Mouse (Mus musculus): ENCODE measurements around the gene Pam.
"Not testable (repeated sequence)": the region's sequence is repeated elsewhere in the genome, so short reads cannot be mapped to it uniquely, and the experiment has no call there.

The Pam gene

GRCm38 (mm10) chr1:98029025-98029424 is 66.4 kb downstream of the Pam start:
- DNase-seq: no peak

- DNase-seq: no peak
These were observed 67.0 kb downstream of the Pam start for GRCm38 (mm10) chr1:98028468-98028867.

- no peak for DNase-seq
These were observed 67.5 kb downstream of the Pam start for GRCm38 (mm10) chr1:98027959-98028358.

GRCm38 (mm10) chr1:98025924-98026640 is 69.4 kb downstream of the Pam start:
- no peak for DNase-seq

- no peak for DNase-seq
These were observed 71.6 kb downstream of the Pam start for GRCm38 (mm10) chr1:98023866-98024265.

- DNase-seq: no peak
These were observed 76.5 kb downstream of the Pam start for GRCm38 (mm10) chr1:98018987-98019386.

- no peak for DNase-seq
These were observed 79.2 kb downstream of the Pam start for GRCm38 (mm10) chr1:98016004-98016848.

GRCm38 (mm10) chr1:98015564-98015963 is 79.9 kb downstream of the Pam start:
- no peak for DNase-seq

GRCm38 (mm10) chr1:98002561-98003425 is 92.7 kb downstream of the Pam start:
- no peak for DNase-seq

GRCm38 (mm10) chr1:97999465-97999864 is 96.0 kb downstream of the Pam start:
- no peak for DNase-seq

- DNase-seq: not testable (repeated sequence)
These were observed 96.5 kb downstream of the Pam start for GRCm38 (mm10) chr1:97998961-97999360.

- DNase-seq: no peak
These were observed 98.4 kb downstream of the Pam start for GRCm38 (mm10) chr1:97997088-97997487.

GRCm38 (mm10) chr1:97991976-97992375 is 103.5 kb downstream of the Pam start:
- no peak for DNase-seq

- no peak for DNase-seq
These were observed 112.3 kb downstream of the Pam start for GRCm38 (mm10) chr1:97983189-97983588.

GRCm38 (mm10) chr1:97979422-97979821 is 116.0 kb downstream of the Pam start:
- no peak for DNase-seq

- DNase-seq: no peak
These were observed 117.9 kb downstream of the Pam start for GRCm38 (mm10) chr1:97977521-97977920.

GRCm38 (mm10) chr1:97976873-97977473 is 118.5 kb downstream of the Pam start:
- DNase-seq: no peak

GRCm38 (mm10) chr1:97976072-97976471 is 119.4 kb downstream of the Pam start:
- no peak for DNase-seq

GRCm38 (mm10) chr1:97974968-97975367 is 120.5 kb downstream of the Pam start:
- no peak for DNase-seq

- DNase-seq: no peak
These were observed 125.7 kb downstream of the Pam start for GRCm38 (mm10) chr1:97969765-97970164.

GRCm38 (mm10) chr1:97963711-97964110 is 131.7 kb downstream of the Pam start:
- DNase-seq: no peak

GRCm38 (mm10) chr1:97962134-97962533 is 133.3 kb downstream of the Pam start:
- DNase-seq: no peak

GRCm38 (mm10) chr1:97960681-97961080 is 134.8 kb downstream of the Pam start:
- DNase-seq: no peak

All from B cell, adult 2 months (primary cell).